Mouse (Mus musculus): ENCODE measurements around the gene Wfdc1. TPM values are rescaled to one million over a fixed set of nuclear protein-coding genes. Genes with fewer than 3 reads are reported as not detected.

The Wfdc1 gene
- polyA plus RNA-seq, 1 experiment from 2014 or later, result 6.6 TPM

DNA sequence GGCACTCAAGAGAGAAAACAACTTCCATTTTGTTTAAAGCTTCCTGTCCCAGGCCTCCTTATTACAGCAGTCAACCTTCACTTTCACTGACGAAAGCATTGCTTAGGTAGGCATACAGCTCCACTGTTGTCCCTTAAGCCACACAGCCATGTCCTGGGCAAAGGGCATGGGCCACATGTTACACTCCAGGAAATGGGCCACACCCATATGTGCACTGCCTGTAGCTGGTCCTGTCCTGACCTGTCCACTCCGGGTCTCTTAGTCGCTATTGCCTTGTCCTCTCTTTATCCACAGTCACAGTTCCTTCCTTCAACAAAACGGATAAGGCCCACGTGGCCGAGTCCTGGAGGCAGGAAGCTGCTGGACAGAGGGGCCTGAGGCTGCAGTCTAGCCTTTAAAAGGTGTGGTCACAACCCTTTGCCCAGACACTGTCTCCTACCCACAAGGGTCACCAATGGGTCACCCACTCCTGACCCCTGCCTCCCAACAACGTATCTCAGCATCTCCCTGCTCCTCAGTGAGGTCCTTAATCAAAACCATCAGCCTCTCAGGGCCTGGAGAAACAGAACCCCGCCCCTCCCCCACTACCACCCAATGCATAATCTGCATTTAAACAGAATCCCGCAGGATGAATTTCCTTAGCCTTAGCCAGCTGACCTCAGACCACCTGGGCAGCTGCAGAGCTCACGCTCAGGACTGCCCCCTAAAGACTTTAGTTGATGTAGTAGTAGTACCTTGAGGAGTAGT, 38.4 kb upstream of the Wfdc1 start:
- Histone ChIP-seq H3K4me1 (replicated peaks) (no peaks in the 10 kb centered on the region), H3K27ac (replicated peaks) (no peak overlapping the region), H3K9ac (no peak overlapping the region), H3K36me3 (no peaks in the 10 kb centered on the region), H3K4me2 (no peak overlapping the region), H3K4me3 (no peak overlapping the region), H3K9me3 (no peaks in the 10 kb centered on the region), H3K27me3 (no peaks in the 10 kb centered on the region)
- no peak for ATAC-seq (ENCODE audit: low FRiP score, low read depth)
- 41% methylated on average over 10 of the region's 10 CpGs for WGBS

DNA sequence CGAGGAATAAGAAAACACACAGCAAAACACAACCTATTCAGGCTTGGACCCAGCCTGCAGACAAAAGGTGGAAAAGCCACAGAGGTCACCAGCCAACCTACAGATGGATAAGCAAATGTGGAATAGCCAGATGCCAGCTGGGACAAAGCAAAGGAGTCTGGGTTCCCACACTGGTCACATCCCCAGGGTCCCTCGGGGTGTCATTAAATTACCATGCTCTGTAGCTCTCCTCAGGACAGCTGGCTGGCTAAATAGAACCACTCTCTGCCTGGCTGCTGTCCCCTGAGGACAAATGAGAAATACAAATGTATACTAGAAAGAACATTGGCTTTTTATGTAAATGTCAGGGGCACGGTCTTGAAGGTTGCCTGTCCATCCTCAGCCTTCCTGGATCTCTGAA, 35.3 kb upstream of the Wfdc1 start:
- Histone ChIP-seq H3K9ac (no peak overlapping the region), H3K27ac (replicated peaks) (no peak overlapping the region), H3K36me3 (no peaks in the 10 kb centered on the region), H3K4me2 (no peak overlapping the region), H3K9me3 (no peaks in the 10 kb centered on the region), H3K27me3 (peaks cover 7% of the 10 kb centered on the region; the same call in 1 of the 2 replicates), H3K4me3 (no peak overlapping the region), H3K4me1 (replicated peaks) (peaks cover 10% of the 10 kb centered on the region; the same call in 1 of the 2 replicates)
- 21% methylated on average over 3 of the region's 3 CpGs for WGBS
- ATAC-seq (ENCODE audit: low FRiP score, low read depth), result no peak

DNA sequence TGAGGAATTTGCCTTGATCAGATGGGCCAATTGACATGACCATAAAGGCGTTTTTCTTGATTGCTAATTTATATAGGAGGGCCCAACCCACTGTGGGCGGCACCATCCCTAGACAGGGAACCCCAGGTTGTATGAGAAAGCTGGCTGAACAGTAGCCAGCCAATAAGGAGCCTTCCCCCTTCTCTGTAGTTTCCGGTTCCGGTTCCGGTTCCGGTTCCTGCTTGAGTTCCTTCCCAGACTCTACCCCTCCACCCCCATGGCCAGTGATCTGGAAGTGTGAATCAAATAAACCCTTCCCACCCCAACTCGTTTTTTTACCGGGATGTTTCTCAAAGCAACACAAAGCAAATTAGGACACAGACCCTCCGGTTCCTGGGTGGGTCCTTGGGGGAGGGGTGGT, 33.9 kb upstream of the Wfdc1 start:
- 88% methylated on average over 9 of the region's 9 CpGs for WGBS
- Histone ChIP-seq H3K4me3 (no peak overlapping the region), H3K4me2 (no peak overlapping the region)

DNA sequence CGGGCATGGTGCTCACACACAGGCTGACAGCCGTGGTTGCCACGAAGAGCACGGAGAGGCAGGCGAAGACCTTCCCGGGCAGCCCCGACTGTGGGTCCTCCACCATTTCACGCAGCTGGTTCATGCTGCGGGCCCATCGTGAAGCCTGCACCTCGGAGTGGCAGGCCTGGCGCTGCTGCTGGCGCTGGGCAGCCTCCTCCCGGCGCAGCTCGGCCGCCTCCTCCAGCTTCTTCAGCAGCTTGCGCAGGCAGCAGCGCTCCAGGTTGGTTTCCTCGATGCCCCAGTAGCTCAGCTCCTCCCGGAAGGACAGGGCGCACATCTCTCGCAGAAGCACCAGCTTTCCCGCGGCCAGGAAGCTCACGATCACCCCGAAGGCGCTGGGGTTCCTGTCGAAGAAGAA, 33.3 kb upstream of the Wfdc1 start:
- Histone ChIP-seq H3K27me3 (peaks cover 7% of the 10 kb centered on the region; the same call in 1 of the 2 replicates), H3K9ac (no peak overlapping the region), H3K36me3 (no peaks in the 10 kb centered on the region), H3K9me3 (no peaks in the 10 kb centered on the region), H3K4me3 (no peak overlapping the region), H3K4me1 (replicated peaks) (peaks cover 11% of the 10 kb centered on the region; the same call in 1 of the 2 replicates), H3K27ac (replicated peaks) (no peak overlapping the region), H3K4me2 (no peak overlapping the region)
- 50% methylated on average over 29 of the region's 29 CpGs for WGBS
- ATAC-seq (ENCODE audit: low FRiP score, low read depth), result no peak

More for the DNA sequence above, 33.9 kb upstream of the Wfdc1 start:
- Histone ChIP-seq H3K27ac (replicated peaks) (no peak overlapping the region), H3K4me1 (replicated peaks) (peaks cover 11% of the 10 kb centered on the region; the same call in 1 of the 2 replicates), H3K36me3 (no peaks in the 10 kb centered on the region), H3K9ac (no peak overlapping the region), H3K9me3 (no peaks in the 10 kb centered on the region), H3K27me3 (peaks cover 7% of the 10 kb centered on the region; the same call in 1 of the 2 replicates)
- ATAC-seq (ENCODE audit: low FRiP score, low read depth), result no peak

DNA sequence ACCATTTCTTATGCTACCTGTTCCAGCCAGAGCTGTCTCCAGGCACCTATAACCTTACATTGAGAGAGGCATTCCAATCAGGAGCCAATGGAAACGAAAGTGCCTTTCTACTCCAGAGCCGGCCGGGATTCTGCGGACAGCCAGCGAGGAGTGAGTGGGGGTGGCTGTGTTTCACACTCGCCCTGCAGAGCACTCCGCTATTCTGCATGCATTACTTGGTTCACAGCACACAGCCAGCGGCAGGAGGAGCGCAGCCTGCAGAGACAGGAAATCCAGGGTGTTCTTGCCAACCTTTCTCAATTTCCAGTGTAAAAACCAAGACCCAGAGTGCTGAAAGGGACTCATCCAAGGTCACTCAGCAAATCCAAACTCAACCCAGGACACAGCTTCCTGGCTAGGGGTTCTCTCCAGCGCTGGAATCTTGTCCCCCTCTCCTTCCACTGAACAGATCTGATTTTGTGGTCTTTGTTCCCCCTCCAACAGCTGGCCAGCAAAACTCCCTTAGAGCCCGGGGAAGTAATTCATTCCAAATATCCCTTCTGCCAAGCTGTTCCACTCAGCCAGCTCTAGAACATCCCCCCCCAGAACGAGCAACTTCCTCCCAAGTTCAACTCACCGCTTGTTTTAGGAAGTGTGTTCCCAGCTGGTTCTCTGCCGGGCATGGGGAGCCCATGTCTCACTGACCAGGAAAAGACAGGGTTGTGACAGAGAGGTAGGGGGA, 31.4 kb upstream of the Wfdc1 start:
- H3K27ac ChIP-seq (replicated peaks), result no peak overlapping the region
- H3K4me2 ChIP-seq, result no peak overlapping the region
- 15% methylated on average over 14 of the region's 14 CpGs for WGBS

DNA sequence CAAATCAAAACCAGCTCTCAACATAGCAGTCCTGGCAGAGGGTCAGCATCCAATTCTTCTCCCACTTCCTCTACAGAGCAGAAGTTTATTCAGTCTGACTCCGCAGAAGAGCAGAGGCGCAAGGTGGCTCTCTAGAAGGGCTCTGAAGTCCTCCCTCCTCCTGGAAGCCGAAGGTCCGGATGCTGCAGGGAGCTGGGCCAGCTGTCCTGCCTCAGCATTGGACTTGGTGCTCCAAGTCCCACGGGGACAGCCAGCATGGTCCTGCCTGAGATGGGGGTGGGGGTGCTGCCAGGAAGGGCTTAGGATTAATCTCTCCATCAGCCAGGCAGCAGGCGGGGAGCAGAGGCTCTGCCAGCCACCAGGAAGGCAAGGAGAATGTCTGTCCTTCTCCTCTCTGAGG, 30.8 kb upstream of the Wfdc1 start, which contains the start of gene Kcng4:
TSS of gene Kcng4 (minus strand) at position 303 of the 400 bp plus-strand sequence.
- WGBS, result 40% methylated on average over 6 of the region's 6 CpGs
- Histone ChIP-seq H3K4me2 (no peak within 1 kb of the TSS), H3K9ac (no peak within 1 kb of the TSS), H3K27ac (replicated peaks) (no peak within 1 kb of the TSS), H3K4me3 (no peak within 1 kb of the TSS), H3K4me1 (replicated peaks) (peaks cover 11% of the 10 kb centered on the region; the same call in 1 of the 2 replicates), H3K27me3 (peaks cover 7% of the 10 kb centered on the region; the same call in 1 of the 2 replicates), H3K36me3 (no peaks in the 10 kb centered on the region), H3K9me3 (no peaks in the 10 kb centered on the region)
- ATAC-seq (ENCODE audit: low FRiP score, low read depth), result no peak

More for the DNA sequence above, 31.4 kb upstream of the Wfdc1 start:
- H3K9me3 ChIP-seq, result no peaks in the 10 kb centered on the region
- no peak overlapping the region for H3K4me3 ChIP-seq
- ATAC-seq (ENCODE audit: low FRiP score, low read depth), result no peak
- H3K36me3 ChIP-seq, result no peaks in the 10 kb centered on the region
- no peak overlapping the region for H3K9ac ChIP-seq
- H3K27me3 ChIP-seq, result peaks cover 7% of the 10 kb centered on the region; the same call in 1 of the 2 replicates
- H3K4me1 ChIP-seq (replicated peaks), result peaks cover 11% of the 10 kb centered on the region; the same call in 1 of the 2 replicates

DNA sequence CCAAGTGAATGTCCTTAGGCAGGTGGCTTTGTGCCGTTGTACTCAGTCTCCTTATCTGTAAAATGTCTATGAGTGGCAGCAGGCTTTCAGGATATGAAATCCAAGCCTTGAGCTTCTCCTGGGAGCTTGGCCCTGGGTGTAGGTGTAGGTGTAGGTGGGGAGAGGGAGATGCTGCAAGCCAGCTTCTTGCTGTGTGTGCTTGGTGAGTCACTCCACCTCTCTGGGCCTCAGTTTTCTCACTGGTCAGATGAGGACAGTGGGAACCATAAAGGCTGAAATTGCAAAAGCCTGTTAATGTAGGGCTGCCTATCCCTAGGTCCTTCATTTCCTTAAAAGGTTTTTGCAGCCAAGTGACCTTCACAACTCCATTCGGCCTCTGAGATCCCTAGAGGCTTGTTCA, 30.2 kb upstream of the Wfdc1 start:
- H3K27ac ChIP-seq (replicated peaks), result no peak overlapping the region
- H3K9ac ChIP-seq, result no peak overlapping the region
- no peaks in the 10 kb centered on the region for H3K36me3 ChIP-seq
- H3K27me3 ChIP-seq, result peaks cover 7% of the 10 kb centered on the region; the same call in 1 of the 2 replicates
- 69% methylated on average over 2 of the region's 2 CpGs for WGBS
- no peak overlapping the region for H3K4me2 ChIP-seq
- ATAC-seq (ENCODE audit: low FRiP score, low read depth), result no peak
- H3K9me3 ChIP-seq, result no peaks in the 10 kb centered on the region
- peaks cover 11% of the 10 kb centered on the region; the same call in 1 of the 2 replicates for H3K4me1 ChIP-seq (replicated peaks)
- no peak overlapping the region for H3K4me3 ChIP-seq

DNA sequence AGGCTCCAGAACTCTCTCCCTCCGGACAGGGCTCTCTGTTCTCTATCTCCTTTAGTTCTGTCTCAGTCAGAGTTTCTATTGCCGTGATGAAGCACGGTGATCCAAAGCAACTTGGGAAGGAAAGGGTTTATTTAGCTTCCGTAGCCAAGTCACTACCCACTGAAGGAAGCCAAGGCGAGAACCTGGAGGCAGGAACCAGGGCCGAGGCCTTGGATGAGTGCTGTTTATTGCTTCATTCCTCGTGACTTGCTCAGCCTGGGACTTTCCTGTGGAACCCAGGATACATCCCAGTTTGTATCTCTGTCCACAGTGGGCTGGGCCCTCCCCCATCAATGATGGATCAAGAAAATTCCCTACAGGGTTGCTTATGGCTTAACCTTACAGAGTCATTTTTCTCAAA, 29.4 kb upstream of the Wfdc1 start:
- no peak overlapping the region for H3K27ac ChIP-seq (replicated peaks)
- no peaks in the 10 kb centered on the region for H3K9me3 ChIP-seq
- WGBS, result 64% methylated on average over 7 of the region's 7 CpGs
- no peak overlapping the region for H3K4me2 ChIP-seq
- H3K4me3 ChIP-seq, result no peak overlapping the region
- H3K9ac ChIP-seq, result no peak overlapping the region
- H3K4me1 ChIP-seq (replicated peaks), result peaks cover 11% of the 10 kb centered on the region; the same call in 1 of the 2 replicates
- H3K36me3 ChIP-seq, result no peaks in the 10 kb centered on the region
- ATAC-seq (ENCODE audit: low FRiP score, low read depth), result no peak
- H3K27me3 ChIP-seq, result peaks cover 7% of the 10 kb centered on the region; the same call in 1 of the 2 replicates

DNA sequence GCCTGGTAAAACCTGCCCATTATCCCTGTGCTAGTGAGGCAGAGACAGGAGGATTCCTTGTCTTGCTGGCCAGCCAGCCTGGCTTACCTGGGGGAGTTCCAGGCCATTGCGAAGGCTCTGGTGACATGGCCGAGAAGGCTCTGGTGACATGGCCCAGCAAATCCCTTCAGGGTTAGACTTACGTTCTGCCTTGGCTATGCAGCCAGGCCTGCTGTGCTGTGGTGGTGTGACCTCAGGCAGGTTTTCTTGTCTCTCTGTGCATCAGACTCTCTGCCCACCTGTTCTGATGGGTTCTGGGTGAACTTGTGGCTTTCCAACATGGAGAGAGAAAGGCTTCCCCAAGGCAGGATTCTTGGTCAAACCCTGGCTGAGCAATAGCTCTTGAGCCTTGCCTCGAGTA, 28.8 kb upstream of the Wfdc1 start:
- H3K27ac ChIP-seq (replicated peaks), result no peak overlapping the region
- H3K27me3 ChIP-seq, result peaks cover 7% of the 10 kb centered on the region; the same call in 1 of the 2 replicates
- no peaks in the 10 kb centered on the region for H3K36me3 ChIP-seq
- no peak overlapping the region for H3K4me3 ChIP-seq
- WGBS, result 94% methylated on average over 4 of the region's 4 CpGs
- ATAC-seq (ENCODE audit: low FRiP score, low read depth), result no peak
- no peak overlapping the region for H3K9ac ChIP-seq
- no peak overlapping the region for H3K4me2 ChIP-seq
- no peaks in the 10 kb centered on the region for H3K9me3 ChIP-seq
- H3K4me1 ChIP-seq (replicated peaks), result peaks cover 11% of the 10 kb centered on the region; the same call in 1 of the 2 replicates

DNA sequence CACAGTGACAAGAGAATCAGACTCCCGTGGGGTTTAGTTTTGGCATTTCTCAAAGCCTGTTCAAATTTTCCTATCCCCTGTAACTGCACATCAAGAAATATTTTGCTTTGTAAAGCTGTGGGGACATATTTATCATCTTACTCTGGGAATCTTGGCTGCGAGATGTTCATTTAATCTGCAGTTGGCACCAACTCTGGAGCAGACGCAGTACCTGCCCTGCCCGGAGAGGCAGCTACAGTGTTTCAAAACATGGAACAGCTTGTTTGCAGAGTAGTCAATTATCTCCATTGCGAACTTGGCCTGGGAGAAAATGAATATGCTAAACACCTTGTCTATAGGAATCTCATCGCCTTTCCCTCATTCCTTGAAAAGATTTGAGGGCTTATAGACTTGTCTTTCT, 27.9 kb upstream of the Wfdc1 start:
- H3K4me3 ChIP-seq, result no peak overlapping the region
- H3K9ac ChIP-seq, result no peak overlapping the region
- H3K4me1 ChIP-seq (replicated peaks), result peaks cover 11% of the 10 kb centered on the region; the same call in 1 of the 2 replicates
- H3K27ac ChIP-seq (replicated peaks), result no peak overlapping the region
- ATAC-seq (ENCODE audit: low FRiP score, low read depth), result no peak
- no peak overlapping the region for H3K4me2 ChIP-seq
- WGBS, result 74% methylated on average over 6 of the region's 6 CpGs
- H3K9me3 ChIP-seq, result no peaks in the 10 kb centered on the region
- no peaks in the 10 kb centered on the region for H3K36me3 ChIP-seq
- peaks cover 6% of the 10 kb centered on the region; the same call in 1 of the 2 replicates for H3K27me3 ChIP-seq

DNA sequence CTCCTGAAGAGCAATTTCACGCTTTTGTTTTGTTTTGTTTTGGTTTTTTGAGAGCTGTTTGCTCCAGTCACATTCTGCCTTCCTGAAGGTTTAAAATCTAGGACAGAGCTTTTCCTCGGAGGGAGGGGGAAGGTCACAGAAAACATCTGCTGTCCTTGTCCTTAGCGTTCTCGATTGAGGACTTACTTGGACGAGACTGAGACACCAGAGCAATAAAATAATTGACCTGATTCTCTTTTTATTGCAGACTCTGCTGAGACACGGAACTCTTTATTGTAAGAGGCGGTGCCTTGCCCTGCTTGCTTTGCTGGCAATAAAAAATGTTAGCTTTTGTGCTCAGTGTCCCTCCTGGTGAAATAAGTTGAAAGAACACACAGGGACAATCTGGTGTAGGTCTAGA, 26.4 kb upstream of the Wfdc1 start:
- H3K9me3 ChIP-seq, result no peaks in the 10 kb centered on the region
- no peak overlapping the region for H3K9ac ChIP-seq
- no peak overlapping the region for H3K4me3 ChIP-seq
- no peak overlapping the region for H3K4me2 ChIP-seq
- no peak overlapping the region for H3K27ac ChIP-seq (replicated peaks)
- 62% methylated on average over 7 of the region's 7 CpGs for WGBS
- H3K4me1 ChIP-seq (replicated peaks), result peaks cover 15% of the 10 kb centered on the region
- H3K27me3 ChIP-seq, result no peaks in the 10 kb centered on the region
- H3K36me3 ChIP-seq, result no peaks in the 10 kb centered on the region
- no peak for ATAC-seq (ENCODE audit: low FRiP score, low read depth)

DNA sequence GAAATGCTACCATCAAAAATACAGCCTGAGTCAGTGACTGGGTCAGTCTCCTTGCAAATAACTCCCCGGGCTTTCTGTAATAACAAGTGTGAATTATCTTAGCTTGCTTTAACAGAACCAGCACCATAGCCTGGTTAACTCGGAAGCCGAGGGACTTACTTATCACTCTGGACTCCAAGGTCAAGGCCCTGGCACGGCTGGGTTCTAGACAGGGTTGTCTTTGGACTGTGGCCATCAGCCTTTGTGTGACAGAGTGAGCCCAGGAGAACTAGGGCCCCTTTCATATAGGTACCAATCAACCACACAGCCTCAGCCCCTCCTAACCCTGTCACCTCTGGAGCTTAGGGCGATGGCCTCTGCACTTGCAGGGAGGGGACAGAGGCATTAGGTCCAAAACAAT, 25.1 kb upstream of the Wfdc1 start:
- no peaks in the 10 kb centered on the region for H3K36me3 ChIP-seq
- H3K27me3 ChIP-seq, result no peaks in the 10 kb centered on the region
- no peaks in the 10 kb centered on the region for H3K9me3 ChIP-seq
- no peak overlapping the region for H3K4me2 ChIP-seq
- ATAC-seq (ENCODE audit: low FRiP score, low read depth), result no peak
- H3K27ac ChIP-seq (replicated peaks), result no peak overlapping the region
- peaks cover 21% of the 10 kb centered on the region for H3K4me1 ChIP-seq (replicated peaks)
- WGBS, result 87% methylated on average over 5 of the region's 5 CpGs
- H3K9ac ChIP-seq, result no peak overlapping the region
- no peak overlapping the region for H3K4me3 ChIP-seq

All from hindbrain, embryonic 15.5 days (tissue).